Mouse (Mus musculus) ES-Bruce4 (cell line): ENCODE results near the gene Evx2.

Experiments used
- CTCF ChIP-seq: IDR thresholded peaks from one replicate; pipeline ENCODE4 v1.8.1; 2011; ENCODE audit warnings: low read depth, low read length
- EP300 ChIP-seq: IDR thresholded peaks from 2 replicates; pipeline ENCODE4 v1.6.1; 2011; ENCODE audit warnings: low read depth, low read length; ENCODE audit not compliant: insufficient read depth
- POLR2A ChIP-seq: IDR thresholded peaks from one replicate; pipeline ENCODE4 v1.8.1; 2011; ENCODE audit warnings: low read length; ENCODE audit not compliant: insufficient read depth

DNA sequence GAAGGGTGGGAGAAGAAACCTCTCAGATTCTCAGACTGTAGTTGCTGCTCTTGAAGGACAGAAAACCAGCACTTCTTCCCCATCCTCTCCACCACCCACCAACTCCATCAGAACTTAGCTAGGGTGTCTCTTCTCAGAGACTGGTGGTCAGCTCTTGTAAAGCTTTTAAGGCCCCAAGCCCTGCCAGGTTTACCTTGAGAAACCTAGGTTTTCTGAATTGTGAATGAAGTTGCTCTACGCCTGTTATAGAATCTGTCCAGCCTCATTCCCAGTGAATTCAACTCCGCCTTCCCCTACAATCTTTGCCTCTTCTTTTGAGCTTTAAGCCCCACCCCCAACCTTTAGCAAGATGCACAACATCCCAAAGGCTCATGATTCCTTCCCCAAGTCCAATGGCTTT, 17.7 kb upstream of the Evx2 start:
- TF ChIP-seq POLR2A (no peak), CTCF (no peak), EP300 (no peak)
